Mouse (Mus musculus) ZHBTc4 (cell line): ENCODE measurements at regions not wholly inside any gene's neighbourhood (a gene's known extent, or its start where the extent isn't known, plus 50 kb on each side); places are given as distances from the start of the nearest gene placed in this dataset.

ENCODE experiments used
- DNase-seq: peaks from one replicate; pipeline ENCODE4 v3.0.0-alpha.2; 2011; ENCODE audit warnings: low read depth, low spot score

GRCm38 (mm10) chr1:117354624-117355023, 342.3 kb upstream of the Gm28363 start:
- peak; percentile 65 for DNase-seq

GRCm38 (mm10) chr1:117356418-117357194, 340.3 kb upstream of the Gm28363 start:
- DNase-seq = no peak

- DNase-seq = no peak
Measured at GRCm38 (mm10) chr1:117364066-117364465, 332.9 kb upstream of the Gm28363 start.

GRCm38 (mm10) chr1:117412349-117412748, 284.6 kb upstream of the Gm28363 start:
- DNase-seq = peak; percentile 23

GRCm38 (mm10) chr1:117457736-117458135, 239.2 kb upstream of the Gm28363 start:
- peak; percentile 95 for DNase-seq

GRCm38 (mm10) chr1:117458156-117458850, 238.6 kb upstream of the Gm28363 start:
- DNase-seq = peak; percentile 81

- peak; percentile 76 for DNase-seq
Measured at GRCm38 (mm10) chr1:117459126-117459525, 237.8 kb upstream of the Gm28363 start.

- no peak for DNase-seq
Measured at GRCm38 (mm10) chr1:117490176-117490575, 206.8 kb upstream of the Gm28363 start.

GRCm38 (mm10) chr1:117497003-117497402, 199.9 kb upstream of the Gm28363 start:
- no peak for DNase-seq

GRCm38 (mm10) chr1:117519498-117520032, 177.4 kb upstream of the Gm28363 start:
- DNase-seq = peak; percentile 52
